Mouse (Mus musculus): ENCODE results near the gene Spint3. TPM values are rescaled to one million over a fixed set of nuclear protein-coding genes. Genes with fewer than 3 reads are reported as not detected.

Spint3 gene
- total and polyA plus RNA-seq, 2 experiments from 2014 or later: not detected

GRCm38 (mm10) chr2:164522280-164522679 lies 51.0 kb downstream of the Spint3 start:
- Histone ChIP-seq H3K9me3 (ENCODE audit: low read length) (0 out of 2 replicates have a peak, but pooled peaks cover 2% of the 10 kb centered on the region), H3K4me1 (ENCODE audit: insufficient read depth, low read length) (no peaks in the 10 kb centered on the region), H3K4me2 (ENCODE audit: low read depth, low read length) (no peak overlapping the region), H3K27ac (no peak overlapping the region), H3K27me3 (ENCODE audit: insufficient read depth, low read length) (0 out of 2 replicates have a peak, but pooled peaks cover 3% of the 10 kb centered on the region), H3K4me3 (ENCODE audit: low read length) (no peak overlapping the region), H3K9ac (replicated peaks; ENCODE audit: low read length) (no peak overlapping the region), H3K36me3 (ENCODE audit: insufficient read depth, low read length) (no peaks in the 10 kb centered on the region)
- DNase-seq (ENCODE audit: low spot score) (no peak), ATAC-seq (no peak)
- 42% methylated on average over 8 of the region's 8 CpGs for WGBS
- no peak for TF ChIP-seq CTCF (IDR thresholded peaks at IDR 0.05; ENCODE audit: low read depth)

GRCm38 (mm10) chr2:164521841-164522240 lies 51.4 kb downstream of the Spint3 start:
- DNase-seq (ENCODE audit: low spot score): no peak
- 0 out of 2 replicates have a peak, but pooled peaks cover 3% of the 10 kb centered on the region for H3K27me3 ChIP-seq (ENCODE audit: insufficient read depth, low read length)
- no peaks in the 10 kb centered on the region for H3K4me1 ChIP-seq (ENCODE audit: insufficient read depth, low read length)
- no peak overlapping the region for H3K9ac ChIP-seq (replicated peaks; ENCODE audit: low read length)
- H3K9me3 ChIP-seq (ENCODE audit: low read length): 0 out of 2 replicates have a peak, but pooled peaks cover 2% of the 10 kb centered on the region
- no peak for ATAC-seq
- H3K4me2 ChIP-seq (ENCODE audit: low read depth, low read length): peak overlapping the region; percentile 23; the same call in 1 of the 2 replicates
- H3K36me3 ChIP-seq (ENCODE audit: insufficient read depth, low read length): no peaks in the 10 kb centered on the region
- no peak overlapping the region for H3K4me3 ChIP-seq (ENCODE audit: low read length)
- H3K27ac ChIP-seq: no peak overlapping the region
- no peak for TF ChIP-seq CTCF (IDR thresholded peaks at IDR 0.05; ENCODE audit: low read depth)
- WGBS: 11% methylated on average over 11 of the region's 11 CpGs

DNA sequence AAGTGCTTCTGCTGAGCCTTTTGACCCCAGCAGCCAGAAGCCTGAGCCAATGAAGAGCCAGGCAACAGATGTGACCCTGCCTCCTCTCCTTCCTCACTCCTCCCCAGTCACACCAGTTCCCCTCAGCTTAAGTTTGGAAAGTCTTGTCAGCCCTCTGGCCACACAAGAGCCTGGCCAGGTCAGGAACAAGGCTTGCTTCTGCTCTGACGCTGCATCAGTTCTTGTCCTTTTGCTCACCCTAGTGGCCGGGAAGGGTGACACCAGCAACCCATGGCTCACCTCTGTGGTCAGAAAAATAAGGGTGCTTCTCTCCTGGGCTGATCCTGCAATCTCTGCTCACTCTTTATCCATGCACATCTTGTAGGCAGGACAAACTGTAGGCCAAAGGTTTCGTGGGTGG lies 52.5 kb downstream of the Spint3 start:
- Histone ChIP-seq H3K9me3 (ENCODE audit: low read length) (0 out of 2 replicates have a peak, but pooled peaks cover 2% of the 10 kb centered on the region), H3K36me3 (ENCODE audit: insufficient read depth, low read length) (no peaks in the 10 kb centered on the region), H3K27ac (no peak overlapping the region), H3K4me3 (ENCODE audit: low read length) (no peak overlapping the region), H3K4me2 (ENCODE audit: low read depth, low read length) (no peak overlapping the region), H3K9ac (replicated peaks; ENCODE audit: low read length) (no peak overlapping the region), H3K4me1 (ENCODE audit: insufficient read depth, low read length) (no peaks in the 10 kb centered on the region), H3K27me3 (ENCODE audit: insufficient read depth, low read length) (0 out of 2 replicates have a peak, but pooled peaks cover 3% of the 10 kb centered on the region)
- ATAC-seq (0 out of 2 replicates have a peak, but pooled peaks have one; percentile 51), DNase-seq (ENCODE audit: low spot score) (peak; percentile 58)
- 18% methylated on average over 3 of the region's 3 CpGs for WGBS
- peak; percentile 77 for TF ChIP-seq CTCF (IDR thresholded peaks at IDR 0.05; ENCODE audit: low read depth)

Other genes starting within 250 kb of the Spint3 start
- gene Svs5, start 240.7 kb downstream of the Spint3 start, total RNA-seq (2014; rRNA removed): not detected in 2 replicates
- gene Svs5, start 240.7 kb downstream of the Spint3 start, polyA plus RNA-seq (2015; fragmentation: Nextera tagmentation; extraction: Ambion mirVana): not detected in 2 replicates
- 4.3 TPM in 1 of 2 replicates, not detected in the other for gene Slpi, start 184.4 kb downstream of the Spint3 start, total RNA-seq (2014; rRNA removed)
- gene Slpi, start 184.4 kb downstream of the Spint3 start, polyA plus RNA-seq (2015; fragmentation: Nextera tagmentation; extraction: Ambion mirVana): 0.40 and 0.82 TPM in 2 replicates
- gene Rbpjl, start 170.3 kb downstream of the Spint3 start, total RNA-seq (2014; rRNA removed): 0.22 TPM in 1 of 2 replicates, not detected in the other
- 0.14 and 0.21 TPM in 2 replicates for gene Rbpjl, start 170.3 kb downstream of the Spint3 start, polyA plus RNA-seq (2015; fragmentation: Nextera tagmentation; extraction: Ambion mirVana)
- 4.9 and 8.2 TPM in 2 replicates for gene Matn4, start 168.3 kb downstream of the Spint3 start, total RNA-seq (2014; rRNA removed)
- 4.7 and 5.0 TPM in 2 replicates for gene Matn4, start 168.3 kb downstream of the Spint3 start, polyA plus RNA-seq (2015; fragmentation: Nextera tagmentation; extraction: Ambion mirVana)
- 31.1 and 34.1 TPM in 2 replicates for gene Sdc4, start 129.6 kb downstream of the Spint3 start, total RNA-seq (2014; rRNA removed)
- gene Sdc4, start 129.6 kb downstream of the Spint3 start, polyA plus RNA-seq (2015; fragmentation: Nextera tagmentation; extraction: Ambion mirVana): 36.7 and 39.5 TPM in 2 replicates
- gene Sys1, start 116.5 kb downstream of the Spint3 start, total RNA-seq (2014; rRNA removed): 165 and 315 TPM in 2 replicates
- 108 and 113 TPM in 2 replicates for gene Sys1, start 116.5 kb downstream of the Spint3 start, polyA plus RNA-seq (2015; fragmentation: Nextera tagmentation; extraction: Ambion mirVana)
- gene Gm20458, start 112.5 kb downstream of the Spint3 start, total RNA-seq (2014; rRNA removed): 34.4 and 36.9 TPM in 2 replicates
- gene Gm20458, start 112.5 kb downstream of the Spint3 start, polyA plus RNA-seq (2015; fragmentation: Nextera tagmentation; extraction: Ambion mirVana): 9.6 and 10.8 TPM in 2 replicates
- not detected in 2 replicates for gene Trp53tg5, start 99.7 kb downstream of the Spint3 start, total RNA-seq (2014; rRNA removed)
- gene Trp53tg5, start 99.7 kb downstream of the Spint3 start, polyA plus RNA-seq (2015; fragmentation: Nextera tagmentation; extraction: Ambion mirVana): not detected in 2 replicates
- gene Dbndd2, start 87.4 kb downstream of the Spint3 start, total RNA-seq (2014; rRNA removed): 29.5 and 30.9 TPM in 2 replicates
- gene Dbndd2, start 87.4 kb downstream of the Spint3 start, polyA plus RNA-seq (2015; fragmentation: Nextera tagmentation; extraction: Ambion mirVana): 37.2 and 38.0 TPM in 2 replicates
- 118 and 134 TPM in 2 replicates for gene Pigt, start 75.9 kb downstream of the Spint3 start, total RNA-seq (2014; rRNA removed)
- gene Pigt, start 75.9 kb downstream of the Spint3 start, polyA plus RNA-seq (2015; fragmentation: Nextera tagmentation; extraction: Ambion mirVana): 102 and 116 TPM in 2 replicates
- gene Wfdc2, start 11.0 kb downstream of the Spint3 start, total RNA-seq (2014; rRNA removed): 1.5 and 2.7 TPM in 2 replicates
- 3.1 and 4.5 TPM in 2 replicates for gene Wfdc2, start 11.0 kb downstream of the Spint3 start, polyA plus RNA-seq (2015; fragmentation: Nextera tagmentation; extraction: Ambion mirVana)
- 0.31 TPM in 1 of 2 replicates, not detected in the other for gene Wfdc6a, start 12.0 kb upstream of the Spint3 start, total RNA-seq (2014; rRNA removed)
- 0.19 and 0.77 TPM in 2 replicates for gene Wfdc6a, start 12.0 kb upstream of the Spint3 start, polyA plus RNA-seq (2015; fragmentation: Nextera tagmentation; extraction: Ambion mirVana)
- gene Eppin, start 20.1 kb upstream of the Spint3 start, total RNA-seq (2014; rRNA removed): not detected in 2 replicates
- gene Eppin, start 20.1 kb upstream of the Spint3 start, polyA plus RNA-seq (2015; fragmentation: Nextera tagmentation; extraction: Ambion mirVana): not detected in 2 replicates
- gene Wfdc6b, start 40.1 kb upstream of the Spint3 start, total RNA-seq (2014; rRNA removed): not detected in 2 replicates
- gene Wfdc6b, start 40.1 kb upstream of the Spint3 start, polyA plus RNA-seq (2015; fragmentation: Nextera tagmentation; extraction: Ambion mirVana): not detected in 2 replicates
- not detected in 2 replicates for gene Wfdc8, start 40.2 kb upstream of the Spint3 start, total RNA-seq (2014; rRNA removed)
- not detected in 2 replicates for gene Wfdc8, start 40.2 kb upstream of the Spint3 start, polyA plus RNA-seq (2015; fragmentation: Nextera tagmentation; extraction: Ambion mirVana)
- not detected in 2 replicates for gene Wfdc16, start 65.3 kb upstream of the Spint3 start, total RNA-seq (2014; rRNA removed)
- not detected in 2 replicates for gene Wfdc16, start 65.3 kb upstream of the Spint3 start, polyA plus RNA-seq (2015; fragmentation: Nextera tagmentation; extraction: Ambion mirVana)
- gene Wfdc10, start 82.6 kb upstream of the Spint3 start, total RNA-seq (2014; rRNA removed): not detected in 2 replicates
- gene Wfdc10, start 82.6 kb upstream of the Spint3 start, polyA plus RNA-seq (2015; fragmentation: Nextera tagmentation; extraction: Ambion mirVana): 0.60 TPM in 1 of 2 replicates, not detected in the other
- not detected in 2 replicates for gene Wfdc9, start 83.1 kb upstream of the Spint3 start, total RNA-seq (2014; rRNA removed)
- not detected in 2 replicates for gene Wfdc9, start 83.1 kb upstream of the Spint3 start, polyA plus RNA-seq (2015; fragmentation: Nextera tagmentation; extraction: Ambion mirVana)
- not detected in 2 replicates for gene Wfdc11, start 100.6 kb upstream of the Spint3 start, total RNA-seq (2014; rRNA removed)
- gene Wfdc11, start 100.6 kb upstream of the Spint3 start, polyA plus RNA-seq (2015; fragmentation: Nextera tagmentation; extraction: Ambion mirVana): not detected in 2 replicates
- not detected in 2 replicates for gene Wfdc13, start 111.6 kb upstream of the Spint3 start, total RNA-seq (2014; rRNA removed)
- gene Wfdc13, start 111.6 kb upstream of the Spint3 start, polyA plus RNA-seq (2015; fragmentation: Nextera tagmentation; extraction: Ambion mirVana): not detected in 2 replicates
- gene Spint4, start 125.0 kb upstream of the Spint3 start, total RNA-seq (2014; rRNA removed): not detected in 2 replicates
- not detected in 2 replicates for gene Spint4, start 125.0 kb upstream of the Spint3 start, polyA plus RNA-seq (2015; fragmentation: Nextera tagmentation; extraction: Ambion mirVana)
- gene Spint5, start 141.8 kb upstream of the Spint3 start, total RNA-seq (2014; rRNA removed): not detected in 2 replicates
- gene Spint5, start 141.8 kb upstream of the Spint3 start, polyA plus RNA-seq (2015; fragmentation: Nextera tagmentation; extraction: Ambion mirVana): not detected in 2 replicates
- gene Wfdc3, start 172.5 kb upstream of the Spint3 start, total RNA-seq (2014; rRNA removed): 1.3 TPM in 2 replicates
- 0.73 and 0.76 TPM in 2 replicates for gene Wfdc3, start 172.5 kb upstream of the Spint3 start, polyA plus RNA-seq (2015; fragmentation: Nextera tagmentation; extraction: Ambion mirVana)
- 17.1 and 24.9 TPM in 2 replicates for gene Dnttip1, start 172.5 kb upstream of the Spint3 start, total RNA-seq (2014; rRNA removed)
- 53.9 and 56.1 TPM in 2 replicates for gene Dnttip1, start 172.5 kb upstream of the Spint3 start, polyA plus RNA-seq (2015; fragmentation: Nextera tagmentation; extraction: Ambion mirVana)
- 61.5 and 70.6 TPM in 2 replicates for gene Ube2c, start 196.4 kb upstream of the Spint3 start, total RNA-seq (2014; rRNA removed)
- 61.2 and 69.4 TPM in 2 replicates for gene Ube2c, start 196.4 kb upstream of the Spint3 start, polyA plus RNA-seq (2015; fragmentation: Nextera tagmentation; extraction: Ambion mirVana)
- gene Tnnc2, start 206.5 kb upstream of the Spint3 start, total RNA-seq (2014; rRNA removed): 12.2 TPM in 1 of 2 replicates, not detected in the other
- gene Tnnc2, start 206.5 kb upstream of the Spint3 start, polyA plus RNA-seq (2015; fragmentation: Nextera tagmentation; extraction: Ambion mirVana): 0.30 TPM in 1 of 2 replicates, not detected in the other
- gene Snx21, start 212.4 kb upstream of the Spint3 start, total RNA-seq (2014; rRNA removed): 102 and 106 TPM in 2 replicates
- gene Snx21, start 212.4 kb upstream of the Spint3 start, polyA plus RNA-seq (2015; fragmentation: Nextera tagmentation; extraction: Ambion mirVana): 44.7 and 47.6 TPM in 2 replicates
- 18.5 and 39.5 TPM in 2 replicates for gene Acot8, start 231.4 kb upstream of the Spint3 start, total RNA-seq (2014; rRNA removed)
- gene Acot8, start 231.4 kb upstream of the Spint3 start, polyA plus RNA-seq (2015; fragmentation: Nextera tagmentation; extraction: Ambion mirVana): 19.4 and 20.2 TPM in 2 replicates
- 6.4 and 8.3 TPM in 2 replicates for gene Zswim3, start 231.6 kb upstream of the Spint3 start, total RNA-seq (2014; rRNA removed)
- 5.2 and 5.5 TPM in 2 replicates for gene Zswim3, start 231.6 kb upstream of the Spint3 start, polyA plus RNA-seq (2015; fragmentation: Nextera tagmentation; extraction: Ambion mirVana)
- gene Zswim1, start 249.2 kb upstream of the Spint3 start, total RNA-seq (2014; rRNA removed): 23.9 and 24.6 TPM in 2 replicates
- gene Zswim1, start 249.2 kb upstream of the Spint3 start, polyA plus RNA-seq (2015; fragmentation: Nextera tagmentation; extraction: Ambion mirVana): 26.5 and 29.0 TPM in 2 replicates